Mouse (Mus musculus): ENCODE data around the gene Gatad2a.

Gene Gatad2a

DNA sequence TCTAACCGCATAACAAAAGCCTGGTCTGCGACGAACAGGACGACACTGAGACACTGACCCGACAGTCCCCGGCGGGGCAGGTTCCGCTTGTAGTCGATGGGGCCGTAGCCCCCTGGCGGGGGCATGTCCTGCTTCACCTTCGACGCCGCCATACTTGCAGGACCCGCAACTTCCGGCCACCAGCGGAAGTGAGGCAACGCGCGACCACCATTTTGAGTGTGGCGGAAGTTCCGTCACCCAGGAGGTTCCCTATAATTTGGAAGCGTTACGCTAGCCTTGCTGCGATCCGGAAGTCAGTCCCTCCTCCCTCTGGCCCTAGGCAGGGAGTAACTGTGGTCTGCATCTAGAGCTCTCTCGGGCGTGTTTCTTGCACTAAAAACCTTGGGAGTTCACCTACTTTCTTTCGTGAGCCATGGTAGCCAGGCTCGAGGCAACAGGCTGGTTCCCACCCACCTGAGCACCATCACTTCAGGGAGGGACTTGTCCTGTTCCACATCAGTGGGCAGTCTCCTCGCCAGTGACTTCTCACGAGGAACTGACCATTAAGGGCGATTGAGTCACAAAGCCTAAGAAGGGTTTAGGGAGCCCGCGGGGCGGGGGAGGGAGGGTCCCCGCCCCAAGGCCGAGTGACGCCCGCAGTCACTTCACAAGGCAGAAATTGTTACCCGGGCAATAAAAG lies 94.6 kb downstream of the Gatad2a start:
- peak; percentile 97 for DNase-seq (ENCODE audit: low read depth, low spot score)

DNA sequence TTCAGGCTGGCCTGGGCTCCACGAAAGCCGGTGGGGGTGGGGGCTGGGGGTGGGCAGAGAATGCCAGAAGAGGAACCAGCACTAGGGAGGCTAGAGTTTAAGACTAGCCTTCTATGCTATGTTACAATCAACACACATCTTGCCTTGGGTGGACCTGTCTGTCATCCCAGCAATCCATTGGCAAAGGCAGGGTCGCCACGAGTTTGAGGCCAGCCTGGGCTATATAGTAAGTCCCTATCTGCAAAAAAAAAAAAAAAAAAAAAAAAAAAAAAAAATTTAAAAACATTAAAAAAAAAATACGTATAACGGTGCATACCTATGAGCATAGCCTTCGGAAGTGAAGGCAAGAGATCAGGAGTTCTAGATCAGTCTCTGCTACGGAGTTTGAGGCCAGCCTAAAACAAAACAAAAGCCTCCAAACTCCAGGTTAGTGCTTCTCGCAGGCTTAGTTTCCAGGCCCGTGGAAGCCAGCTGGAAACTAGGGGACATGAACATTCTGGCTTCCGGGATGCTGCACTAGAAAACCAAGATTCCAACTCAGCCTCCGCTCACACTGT lies 95.2 kb downstream of the Gatad2a start:
- DNase-seq (ENCODE audit: low read depth, low spot score): peak; percentile 27

DNA sequence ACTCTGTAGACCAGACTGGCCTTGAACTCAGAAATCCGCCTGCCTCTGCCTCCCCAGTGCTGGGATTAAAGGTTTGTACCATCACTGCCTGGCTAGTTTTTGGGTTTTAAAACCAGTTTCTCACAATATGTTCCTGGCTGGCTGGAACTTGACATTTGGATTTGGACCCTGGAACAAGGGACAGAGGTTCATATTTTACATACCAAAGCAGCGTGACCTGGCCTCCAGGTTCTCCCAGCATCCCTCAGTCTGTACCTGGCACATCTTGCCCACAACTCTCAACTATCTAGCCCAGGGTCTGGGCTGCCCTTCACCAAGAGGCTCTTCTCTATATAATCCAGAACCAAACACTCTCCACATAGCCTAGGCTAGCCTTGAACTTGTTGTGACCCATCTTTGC lies 96.3 kb downstream of the Gatad2a start:
- no peak for DNase-seq (ENCODE audit: low read depth, low spot score)

DNA sequence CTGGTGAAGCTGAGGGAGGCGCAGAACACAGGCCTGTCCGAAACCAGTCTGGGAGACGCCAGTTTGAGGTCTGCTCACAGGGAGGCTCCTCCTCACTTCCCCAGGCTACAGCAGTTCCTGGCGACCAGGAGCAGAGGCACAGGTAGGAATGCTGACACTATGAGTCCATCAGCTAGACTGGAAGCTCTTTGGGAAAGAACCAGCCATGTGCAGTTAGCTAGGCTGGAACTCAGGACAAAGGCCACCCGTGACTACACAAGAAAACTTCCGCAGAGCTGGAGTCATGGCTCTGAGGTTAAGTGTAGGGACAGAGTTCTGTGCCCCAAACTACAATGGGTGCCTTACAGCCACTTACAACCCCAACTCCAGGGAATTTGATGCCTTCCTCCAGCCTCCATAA lies 98.3 kb downstream of the Gatad2a start:
- DNase-seq (ENCODE audit: low read depth, low spot score): no peak

DNA sequence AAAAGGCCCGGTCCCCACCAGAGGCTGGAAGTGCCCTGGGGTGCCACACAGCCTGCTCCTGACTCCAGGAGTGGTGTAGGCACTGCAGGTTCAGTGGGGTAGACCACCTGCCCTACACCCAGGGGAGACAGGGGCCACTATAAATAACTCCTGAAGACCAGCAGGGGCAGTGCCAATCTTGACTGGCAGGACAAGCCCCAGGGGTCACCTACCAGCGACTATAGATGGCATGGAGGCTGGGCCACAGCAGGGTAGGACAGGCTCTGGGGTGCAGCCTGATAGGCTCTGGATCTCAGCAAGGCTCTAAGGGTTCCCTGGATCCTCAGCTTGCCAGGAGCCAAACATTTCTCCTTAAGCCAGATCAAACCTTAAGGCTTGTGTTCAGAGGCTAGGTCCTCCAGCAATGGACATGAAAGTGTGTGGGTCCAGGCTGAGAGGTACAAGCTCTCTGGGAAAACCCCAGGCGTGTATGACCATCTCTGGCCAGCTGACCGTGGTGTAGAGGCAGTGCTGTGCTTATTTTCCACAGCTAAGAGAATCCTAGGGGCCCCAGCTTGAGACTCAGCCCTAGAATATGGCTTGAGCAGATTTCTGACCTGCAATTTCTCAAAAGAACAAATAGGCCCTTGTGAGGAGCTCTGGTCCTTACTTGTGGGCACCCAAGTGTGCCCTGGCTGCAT lies 100.3 kb downstream of the Gatad2a start:
- no peak for DNase-seq (ENCODE audit: low read depth, low spot score)

DNA sequence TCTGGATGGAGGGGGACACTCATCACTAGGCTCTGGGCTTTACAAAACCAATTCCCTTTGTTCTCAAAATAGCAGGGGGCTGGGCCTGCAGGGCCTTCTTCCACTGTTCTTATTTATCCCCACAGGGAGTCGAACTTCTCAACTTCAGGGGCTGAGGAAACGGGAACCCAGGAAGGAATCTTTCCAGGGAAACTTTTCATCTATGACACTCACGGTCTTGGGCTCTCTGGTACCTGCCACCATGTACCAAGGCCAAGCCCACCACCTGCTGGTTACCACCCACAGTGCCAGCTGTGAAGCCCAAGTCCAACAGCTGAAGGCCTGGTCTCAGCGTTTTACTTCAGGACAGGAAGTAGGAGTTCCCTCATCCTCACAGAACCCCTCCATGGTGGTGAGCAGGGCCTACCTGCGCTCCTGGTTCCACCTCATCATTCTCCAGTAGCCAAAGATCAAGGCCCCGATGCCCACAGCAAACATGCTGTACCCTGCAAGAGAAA lies 101.3 kb downstream of the Gatad2a start:
- no peak for DNase-seq (ENCODE audit: low read depth, low spot score)

DNA sequence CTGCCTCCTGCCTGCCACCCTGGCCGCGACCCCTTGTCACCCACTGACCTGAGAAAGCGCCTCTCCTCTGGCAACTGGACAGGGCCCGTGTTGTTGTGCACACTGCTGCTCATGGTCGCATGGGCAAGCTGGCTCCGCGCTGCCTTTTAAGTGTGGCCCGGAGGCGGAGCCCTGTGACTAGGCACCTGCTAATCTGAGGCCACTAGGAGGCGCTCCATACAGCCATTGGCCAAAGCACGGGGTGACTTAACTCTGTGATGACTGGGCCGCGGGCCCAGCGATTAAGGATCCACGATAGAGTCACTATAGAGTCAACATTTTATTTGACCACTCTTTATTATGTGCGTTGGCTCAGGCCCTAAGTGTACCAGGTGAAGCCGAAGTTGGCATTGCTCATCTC lies 102.3 kb downstream of the Gatad2a start:
- DNase-seq (ENCODE audit: low read depth, low spot score): peak; percentile 60

DNA sequence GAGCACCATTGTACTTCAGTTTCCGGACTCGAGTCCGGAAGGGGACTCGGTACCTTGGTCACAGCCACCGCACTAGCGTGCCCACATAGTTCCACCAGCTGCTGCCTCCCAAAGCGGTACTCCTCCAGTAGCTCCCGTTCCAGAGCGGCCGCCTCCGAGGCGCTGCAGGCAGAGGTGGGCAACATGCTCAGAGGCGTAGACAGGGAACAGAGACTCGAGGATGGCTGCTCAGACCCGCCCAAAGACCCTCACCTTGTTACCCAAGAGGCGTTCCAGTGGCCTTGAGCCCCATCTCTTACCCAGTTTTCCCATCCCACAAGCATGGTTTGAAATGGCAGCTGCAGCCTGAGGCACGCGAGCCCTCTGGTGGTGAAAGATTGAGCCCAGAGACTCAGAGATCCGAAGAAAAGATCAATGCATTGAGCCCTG lies 105.4 kb downstream of the Gatad2a start:
- peak; percentile 37 for DNase-seq (ENCODE audit: low read depth, low spot score)

DNA sequence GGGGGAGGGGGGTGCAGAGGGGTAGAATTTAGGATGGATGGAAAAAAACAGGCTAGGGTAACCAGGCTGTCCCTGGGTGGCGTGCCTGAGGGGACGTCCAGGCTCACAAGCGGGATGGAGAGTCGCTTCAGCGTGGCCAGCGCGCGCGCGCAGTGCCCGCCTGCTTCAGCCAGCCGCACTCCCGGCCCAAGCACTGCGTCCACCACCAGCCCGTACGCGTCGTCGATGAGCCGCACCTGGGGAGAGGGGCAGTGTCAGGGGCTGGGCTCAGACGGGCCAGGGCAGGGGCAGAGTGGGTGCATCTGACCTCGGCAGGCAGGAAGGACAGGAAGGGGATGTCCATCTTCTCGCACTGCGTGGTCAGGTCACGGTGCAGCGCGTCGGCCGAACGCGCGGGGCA lies 107.3 kb downstream of the Gatad2a start:
- no peak for DNase-seq (ENCODE audit: low read depth, low spot score)

DNA sequence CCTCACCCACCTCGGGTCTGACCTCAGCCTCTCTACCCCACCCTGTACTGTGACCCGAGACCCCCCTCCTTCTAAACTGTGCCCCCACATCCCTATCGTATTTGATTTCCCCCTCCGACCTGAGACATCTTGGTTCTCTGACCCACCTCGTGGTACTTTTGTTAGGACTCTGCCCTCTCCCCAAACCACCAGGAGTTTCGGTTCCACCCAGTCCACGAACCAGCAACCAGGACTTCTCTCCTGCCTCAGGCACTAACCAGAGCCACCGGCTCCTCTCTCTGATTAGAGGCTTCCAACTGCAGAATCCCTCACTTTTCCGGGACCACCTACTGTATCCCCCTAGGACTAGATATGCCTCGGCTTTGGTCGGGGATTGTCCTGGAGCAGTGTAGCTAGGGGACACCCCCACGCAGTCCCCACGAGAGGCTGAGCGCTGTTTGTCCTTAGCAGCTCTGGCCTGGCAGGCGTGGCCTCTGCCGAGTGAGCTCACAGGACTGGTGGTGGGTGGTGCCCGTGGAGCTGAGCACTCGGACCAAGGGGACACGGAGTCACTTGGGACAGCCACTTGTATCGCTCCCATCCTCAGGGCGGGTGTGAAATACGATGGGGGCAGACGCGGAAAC lies 107.8 kb downstream of the Gatad2a start:
- no peak for DNase-seq (ENCODE audit: low read depth, low spot score)

DNA sequence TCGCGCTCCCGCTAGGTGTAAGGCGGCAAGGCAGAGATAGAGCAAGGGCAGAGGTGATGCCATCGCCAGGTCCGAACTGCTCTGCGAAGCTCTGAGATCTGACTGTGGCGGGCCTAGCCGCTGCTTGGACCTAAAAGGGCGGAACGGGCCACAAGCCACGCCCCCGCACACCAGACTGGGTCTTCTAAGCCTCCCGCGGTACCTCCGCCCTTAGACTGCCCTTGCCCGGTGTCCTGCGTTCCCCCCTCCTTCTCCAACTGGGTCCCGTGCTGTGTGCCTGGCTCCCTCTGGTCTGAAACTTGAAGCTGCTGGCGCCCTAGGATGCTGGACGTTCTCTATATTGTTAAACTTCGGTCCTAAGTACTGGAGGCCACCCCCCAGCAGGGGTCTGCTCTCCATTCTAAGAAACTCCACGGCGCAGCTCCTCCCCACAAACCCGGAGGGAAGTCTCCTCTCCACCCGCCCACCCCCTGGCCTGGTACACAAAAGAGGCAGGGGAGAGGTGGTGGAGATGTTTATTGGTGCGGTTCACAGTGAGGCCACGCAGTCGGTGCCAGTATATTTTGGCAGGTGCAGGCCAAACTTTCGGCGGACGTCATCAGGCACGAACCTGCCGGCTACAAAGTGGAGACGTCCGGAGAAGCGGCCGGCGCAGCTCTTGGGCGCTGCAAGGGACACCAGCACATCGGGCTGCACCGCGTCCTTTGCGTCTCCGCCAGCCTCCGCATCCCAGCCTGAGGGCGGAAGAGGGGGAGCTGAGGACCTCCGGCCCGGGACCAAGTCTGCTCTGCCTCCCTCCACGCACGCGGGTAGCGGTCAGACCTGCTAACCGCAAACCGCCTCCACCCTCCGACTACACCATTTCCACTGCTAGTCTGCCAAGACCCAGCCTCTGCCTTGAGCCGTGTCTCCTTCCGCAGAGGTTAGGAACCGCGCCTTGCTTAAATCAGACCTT lies 108.6 kb downstream of the Gatad2a start, which contains the start of gene Cilp2:
Gene Cilp2 (minus strand): TSS at position 399 of the 955 bp plus-strand sequence.
- DNase-seq (ENCODE audit: low read depth, low spot score): peak; percentile 55

DNA sequence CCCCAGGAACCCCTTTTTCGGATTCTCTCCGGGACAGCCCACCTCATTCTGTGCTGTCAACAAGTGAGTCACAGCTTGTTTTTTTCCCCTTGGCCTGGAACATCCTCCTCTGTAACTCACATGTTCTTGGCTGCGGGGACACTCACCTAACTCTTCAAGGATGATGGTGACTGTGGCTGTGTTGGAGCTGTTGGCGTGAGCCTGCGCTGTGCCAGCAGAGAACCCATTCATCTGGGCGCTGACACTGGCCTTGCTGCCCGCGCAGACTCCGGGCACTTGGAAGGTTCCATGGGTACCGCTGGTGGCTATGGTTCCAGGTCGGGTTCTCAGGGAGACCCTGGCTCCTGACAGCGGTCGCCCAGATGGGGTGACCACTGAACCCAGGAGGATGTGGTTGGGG lies 112.0 kb downstream of the Gatad2a start:
- DNase-seq (ENCODE audit: low read depth, low spot score): no peak

DNA sequence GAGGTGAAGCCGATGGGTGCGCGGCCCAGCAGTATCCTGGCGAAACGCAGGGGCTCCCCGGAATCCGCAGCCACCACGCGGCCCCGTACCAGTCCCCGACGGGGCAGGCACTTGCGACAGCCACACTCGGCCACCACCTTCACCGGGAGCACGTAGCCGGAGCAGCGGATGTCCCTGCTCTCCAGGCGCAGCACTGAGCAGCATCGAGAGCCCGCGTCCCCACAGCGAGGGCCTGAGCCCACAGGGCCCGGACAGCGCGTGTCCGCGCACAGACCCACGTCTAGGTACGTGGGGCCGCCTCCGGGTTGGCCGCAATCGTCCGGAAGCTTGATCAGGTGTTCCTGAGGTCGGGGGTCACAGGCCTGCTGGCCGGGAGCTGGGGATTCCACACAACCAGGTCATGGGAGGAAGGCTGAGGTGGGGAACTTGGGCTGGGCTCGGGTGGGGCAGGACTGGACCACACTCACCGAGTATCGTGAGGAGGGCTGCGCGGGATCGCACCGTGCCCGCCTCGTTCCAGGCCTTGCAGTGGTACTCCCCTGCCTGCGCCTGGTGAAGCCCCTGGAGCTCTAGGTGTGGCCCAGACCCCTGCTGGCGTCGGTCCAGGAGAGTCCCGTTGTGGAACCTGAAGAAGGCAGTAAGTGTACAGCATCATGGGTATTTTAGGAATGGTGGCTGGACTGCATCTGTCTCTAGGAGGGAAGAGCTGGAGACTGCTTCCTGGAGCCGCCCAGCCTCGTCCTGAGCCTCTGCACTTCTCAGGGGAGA lies 113.2 kb downstream of the Gatad2a start:
- DNase-seq (ENCODE audit: low read depth, low spot score): no peak

DNA sequence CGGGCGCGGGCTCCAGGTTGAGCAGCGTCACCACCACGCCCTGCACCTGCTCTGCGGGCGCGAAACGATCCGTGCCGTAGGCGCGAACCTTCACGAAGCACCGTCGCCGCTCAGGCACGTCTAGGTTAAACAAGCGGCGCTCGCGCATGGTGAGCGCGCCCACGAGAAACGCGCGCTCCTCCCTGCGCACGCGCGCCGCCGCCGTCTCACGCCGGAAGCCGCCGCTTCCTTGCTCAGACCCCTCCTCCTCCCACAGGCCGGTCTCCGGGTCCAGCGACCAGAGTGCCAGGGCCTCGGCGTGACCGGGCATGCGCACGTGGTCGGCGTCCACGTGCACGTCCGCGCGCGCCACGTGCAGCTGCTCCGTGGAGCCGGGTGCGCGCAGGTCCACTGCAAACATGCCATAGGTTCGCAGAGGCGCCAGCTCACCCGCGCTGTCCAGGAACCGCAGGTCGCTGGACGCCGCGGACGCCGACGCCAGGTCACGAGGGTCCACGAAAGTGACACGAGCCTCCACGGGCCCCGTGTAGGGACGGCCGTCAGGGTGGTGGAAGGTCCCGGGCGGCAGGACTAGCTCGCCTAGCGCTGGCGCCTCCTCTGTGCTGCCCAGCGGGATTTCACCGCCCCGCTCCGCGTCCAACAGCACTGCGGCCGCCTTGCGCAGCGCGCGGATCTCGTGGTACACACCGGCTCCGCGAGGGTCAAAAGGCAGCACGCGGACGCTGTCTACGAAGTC lies 114.0 kb downstream of the Gatad2a start:
- peak; percentile 68 for DNase-seq (ENCODE audit: low read depth, low spot score)

DNA sequence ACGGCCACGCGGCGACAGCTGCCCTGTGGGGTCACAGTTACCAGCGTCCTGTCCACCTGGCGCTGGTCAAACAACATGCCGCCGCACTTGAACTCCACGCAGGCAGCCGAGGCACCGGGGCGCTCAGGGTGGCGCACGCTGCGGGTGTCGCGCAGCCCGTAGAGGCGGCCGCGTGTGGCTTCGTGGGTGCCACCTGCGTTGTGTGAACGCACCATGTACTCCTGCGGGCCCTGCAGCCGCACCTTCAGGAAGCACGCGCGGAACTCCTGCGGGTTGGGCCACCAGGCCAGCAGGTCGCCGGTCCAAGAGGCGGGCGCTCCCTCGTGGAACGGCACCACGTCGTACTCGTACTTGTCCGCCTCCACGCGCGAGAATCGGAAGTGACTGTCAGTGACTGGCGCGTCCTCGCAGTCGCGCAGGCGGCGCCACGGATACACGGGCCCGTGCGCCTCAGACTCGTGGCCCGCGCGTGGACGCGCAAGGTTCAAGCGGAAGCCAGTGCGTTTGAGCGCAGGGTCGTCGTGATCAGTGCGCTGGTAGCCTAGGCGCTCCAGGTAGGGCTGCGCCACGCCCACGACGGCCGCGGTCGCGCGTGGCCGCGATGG lies 114.8 kb downstream of the Gatad2a start:
- no peak for DNase-seq (ENCODE audit: low read depth, low spot score)

DNA sequence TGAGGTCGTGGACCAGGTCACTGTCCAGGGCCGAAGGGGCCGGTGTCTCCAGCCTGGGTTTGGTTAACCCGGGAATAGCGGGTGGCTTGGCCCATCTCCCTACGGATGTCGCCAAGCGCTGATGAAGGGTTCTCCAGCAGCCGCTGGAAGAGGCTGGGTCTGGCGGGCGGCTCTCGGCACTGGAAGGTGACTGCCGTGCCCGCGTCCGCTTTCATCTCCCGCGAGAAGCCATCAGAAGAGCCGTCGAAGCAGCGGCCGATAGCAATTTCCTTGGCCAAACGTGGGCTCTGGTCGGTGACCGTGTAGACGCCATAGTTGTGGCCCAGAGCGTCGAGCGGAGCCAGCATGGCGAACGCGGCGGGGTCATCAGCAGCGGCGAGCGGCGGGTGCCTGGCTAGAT lies 115.3 kb downstream of the Gatad2a start:
- no peak for DNase-seq (ENCODE audit: low read depth, low spot score)

DNA sequence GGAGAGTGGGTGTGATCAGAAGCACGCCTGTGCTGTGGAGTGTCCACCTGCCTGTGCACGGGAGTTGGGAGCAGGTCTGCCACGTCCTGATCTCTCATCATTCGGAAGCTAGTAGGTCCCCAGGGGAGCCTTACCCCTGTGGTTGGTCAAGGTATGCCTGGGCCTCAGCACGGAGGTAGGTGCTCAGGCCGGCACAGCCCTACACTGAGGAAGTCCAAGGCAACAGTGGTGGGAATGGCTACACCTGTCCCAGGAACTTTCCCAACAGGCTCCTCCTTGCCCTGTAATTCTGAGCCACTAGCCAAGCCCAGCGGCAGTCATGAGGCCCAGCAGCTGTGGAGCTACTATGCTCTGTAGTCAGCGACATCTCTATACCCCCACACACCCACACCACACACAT lies 116.5 kb downstream of the Gatad2a start:
- no peak for DNase-seq (ENCODE audit: low read depth, low spot score)

DNA sequence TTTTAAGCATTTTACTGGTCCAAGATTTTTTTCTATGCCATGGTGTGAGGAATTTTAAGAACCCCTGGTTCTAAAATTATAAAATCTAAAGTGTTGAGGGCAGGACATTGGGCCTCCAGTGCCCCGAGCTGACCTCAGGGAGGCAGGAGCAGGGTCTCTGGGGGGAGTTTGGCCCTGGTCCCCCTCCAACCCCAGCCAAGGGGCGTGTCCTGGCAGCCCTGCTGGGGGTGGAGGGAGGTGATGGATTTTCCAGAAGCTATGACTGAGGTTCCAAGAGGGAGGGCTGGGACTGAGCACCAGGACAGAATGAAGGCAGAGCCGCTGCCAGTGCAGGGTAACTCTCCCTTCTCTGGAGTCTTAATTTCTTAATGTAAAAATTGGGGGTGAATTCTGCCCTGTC lies 118.2 kb downstream of the Gatad2a start:
- no peak for DNase-seq (ENCODE audit: low read depth, low spot score)

DNA sequence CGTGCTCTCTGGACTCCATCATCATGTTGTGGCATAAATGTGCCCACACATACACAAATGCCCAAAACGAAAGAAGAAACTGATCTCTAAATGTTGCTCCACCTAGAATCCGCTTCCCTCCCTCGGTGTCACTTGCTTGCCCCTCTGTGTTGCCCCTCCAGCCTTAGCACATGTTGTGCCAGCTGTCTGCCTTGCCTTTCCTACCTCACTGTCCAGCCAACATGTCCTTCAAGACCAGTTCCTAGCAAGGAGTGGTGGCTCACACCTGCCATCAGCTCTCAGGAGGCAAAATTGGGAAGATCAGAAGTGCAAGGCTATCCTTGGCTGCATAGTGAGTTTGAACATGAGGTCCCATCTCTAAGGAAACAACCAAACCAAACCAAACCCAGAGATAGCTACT lies 118.8 kb downstream of the Gatad2a start:
- DNase-seq (ENCODE audit: low read depth, low spot score): no peak

Data from CD4-positive helper T cell, adult 2 months (primary cell).